Mouse (Mus musculus) bone marrow, adult 2 months (tissue): ENCODE results near the gene Cd80. TPM values are rescaled to one million over a fixed set of nuclear protein-coding genes. Genes with fewer than 3 reads are reported as not detected.

Source experiments
- H3K27ac ChIP-seq: fragments of 200-500 bp; 2 replicates; pipeline ENCODE4 v1.5.1; 2012; ENCODE audit warnings: low read depth, mild to moderate bottlenecking, control low read depth, inconsistent platforms, low read length; ENCODE audit not compliant: control insufficient read depth, poor library complexity, insufficient read depth
- H3K4me1 ChIP-seq: fragments of 200-500 bp; 2 replicates; pipeline ENCODE4 v1.6.1; 2011; ENCODE audit warnings: low read length; ENCODE audit not compliant: control insufficient read depth, insufficient read depth
- H3K4me3 ChIP-seq: fragments of 200-500 bp; replicated peaks from 2 replicates; pipeline ENCODE3; 2011; ENCODE audit warnings: mild to moderate bottlenecking, low read depth, low read length, control low read depth; ENCODE audit not compliant: control insufficient read depth
- CTCF ChIP-seq: fragments of 200-500 bp; IDR thresholded peaks from 2 replicates; pipeline ENCODE4 v1.5.1; 2011; ENCODE audit warnings: low read length, control low read depth; ENCODE audit not compliant: control insufficient read depth, insufficient read depth
- POLR2A ChIP-seq: fragments of 200-500 bp; IDR thresholded peaks from 2 replicates; pipeline ENCODE4 v1.6.1; 2011; ENCODE audit warnings: low read depth, mild to moderate bottlenecking, control low read depth, low read length, borderline replicate concordance; ENCODE audit not compliant: control insufficient read depth
- WGBS: fragments of 180-500 bp; shearing (Covaris S2); methylation state at CpG from one replicate; pipeline ENCODE4 v1.1.7; 2018; 5-methylcytosine and 5-hydroxymethylcytosine counted together
- polyA plus RNA-seq: library from polyadenylated mRNA; stranded (reverse); fragments of >200 nt; gene quantifications from 2 replicates; pipeline ENCODE4 v1.2.4, GENCODE M21; 2011; ENCODE audit warnings: low replicate concordance; ENCODE audit not compliant: missing spikeins, insufficient read depth, insufficient read length

Gene Cd80
- polyA plus RNA-seq, 1 experiment = 1.6 TPM

DNA sequence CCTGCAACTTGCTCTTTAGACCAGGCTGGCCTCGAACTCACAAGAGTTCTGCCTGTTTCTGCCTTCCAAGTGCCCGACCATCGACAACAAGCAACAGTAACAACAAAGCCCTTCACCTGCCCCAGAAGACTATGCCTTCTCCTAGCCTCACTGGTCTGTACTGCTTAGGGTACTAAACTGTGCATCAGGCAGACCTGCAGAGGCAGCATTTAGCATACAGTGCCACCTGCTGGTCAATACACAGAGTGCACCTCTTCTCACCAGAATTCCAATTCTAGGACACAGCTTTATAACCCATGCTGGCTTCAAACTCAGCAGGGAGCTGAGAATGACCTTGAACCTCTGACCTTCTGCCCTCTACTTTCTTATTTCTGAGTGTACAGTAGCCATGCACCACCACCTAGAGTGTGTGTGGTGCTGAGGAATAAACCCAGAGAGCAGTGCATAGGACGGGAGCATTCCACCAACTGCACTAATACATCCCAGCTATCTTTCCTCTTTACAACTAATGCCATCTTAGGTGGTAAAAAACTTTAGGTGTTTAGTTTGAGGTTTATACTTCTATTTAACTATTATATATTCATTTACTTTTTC, 50.8 kb downstream of the Cd80 start:
- 63% methylated on average over 4 of the region's 4 CpGs for WGBS
- TF ChIP-seq CTCF (peak; percentile 88), POLR2A (no peak)
- H3K4me3 ChIP-seq = no peak overlapping the region
- no peak overlapping the region for H3K27ac ChIP-seq
- no peaks in the 10 kb centered on the region for H3K4me1 ChIP-seq

DNA sequence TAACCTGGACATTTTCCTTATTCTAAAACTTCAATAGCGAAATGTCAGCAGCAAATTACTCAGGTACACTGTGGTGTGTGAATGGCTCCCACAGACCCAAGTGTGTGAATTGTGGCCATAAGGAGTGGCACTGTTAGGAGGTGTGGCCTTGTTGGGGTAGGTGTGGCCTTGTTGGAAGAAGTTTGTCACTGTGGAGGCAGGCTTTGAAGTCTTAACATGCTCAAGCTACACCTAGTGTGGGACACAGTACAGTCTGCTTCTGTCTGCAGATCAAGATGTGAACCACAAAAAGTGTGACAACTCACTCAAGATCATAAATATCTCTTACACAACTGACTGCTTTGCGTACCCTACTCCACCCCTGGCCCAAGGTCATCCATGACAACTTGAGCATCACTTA, 55.5 kb downstream of the Cd80 start:
- no peaks in the 10 kb centered on the region for H3K4me1 ChIP-seq
- no peak overlapping the region for H3K4me3 ChIP-seq
- H3K27ac ChIP-seq = no peak overlapping the region
- 94% methylated on average over 2 of the region's 2 CpGs for WGBS
- TF ChIP-seq CTCF = no peak
- no peak for TF ChIP-seq POLR2A

DNA sequence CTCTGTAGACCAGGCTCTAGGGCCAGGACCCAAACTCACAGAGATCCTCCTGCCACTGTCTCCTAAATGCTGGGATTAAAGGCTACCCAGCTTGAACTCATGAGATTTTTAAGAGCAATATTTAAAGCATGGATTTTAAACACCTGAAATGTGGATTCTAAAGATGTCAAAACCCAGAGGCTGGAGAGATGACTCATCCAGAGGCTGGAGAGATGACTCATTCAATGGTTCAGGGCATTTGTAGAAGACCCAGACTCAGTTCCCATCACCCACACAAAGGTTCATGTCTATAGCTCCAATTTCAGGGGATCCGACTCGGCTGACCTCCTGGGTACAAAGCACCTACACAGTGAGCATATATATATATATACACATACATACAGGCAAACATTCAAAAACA, 63.8 kb downstream of the Cd80 start:
- WGBS = 97% methylated on average over 2 of the region's 2 CpGs

DNA sequence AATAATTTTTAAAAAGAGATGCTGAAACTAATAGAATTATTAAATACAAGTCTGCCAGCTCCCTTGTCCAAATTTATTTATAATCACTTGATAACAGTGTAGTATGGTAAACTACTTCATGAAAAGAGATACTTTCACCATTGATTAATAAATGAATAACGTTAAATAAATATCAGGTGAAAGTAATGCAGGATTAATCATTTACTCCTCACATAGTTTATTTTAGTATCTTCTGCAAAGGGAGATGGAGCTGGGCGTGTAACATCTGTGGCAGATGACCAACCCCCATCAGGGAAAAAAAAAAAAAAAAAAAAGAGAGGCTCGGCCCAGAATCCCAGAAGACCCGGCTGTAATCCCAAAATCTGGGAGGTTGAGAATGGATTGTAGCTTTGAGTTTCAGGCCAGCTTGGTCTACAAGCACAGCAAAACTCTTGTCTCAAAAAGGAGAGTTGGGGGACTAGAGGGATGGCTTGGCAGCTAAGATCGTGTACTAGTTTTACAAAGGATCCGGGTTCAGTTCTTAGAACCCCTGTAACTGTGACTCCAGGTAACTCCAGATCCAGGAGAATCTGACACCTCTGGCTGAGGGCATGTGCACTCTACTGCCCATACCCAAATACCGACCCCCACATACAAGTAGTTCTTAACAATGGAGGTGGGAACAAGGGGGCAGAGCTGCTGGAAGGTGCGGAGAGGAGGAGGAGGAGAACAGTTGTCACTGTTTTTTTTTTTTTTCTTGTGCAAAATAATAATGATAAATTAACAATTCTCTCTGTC, 66.0 kb downstream of the Cd80 start:
- no peak overlapping the region for H3K27ac ChIP-seq
- no peaks in the 10 kb centered on the region; the same call in 1 of the 2 replicates for H3K4me1 ChIP-seq
- peak overlapping the region; percentile 39 for H3K4me3 ChIP-seq
- WGBS = 45% methylated on average over 8 of the region's 8 CpGs
- TF ChIP-seq CTCF = no peak

More for the DNA sequence above, 63.8 kb downstream of the Cd80 start:
- Histone ChIP-seq H3K4me1 (no peaks in the 10 kb centered on the region; the same call in 1 of the 2 replicates), H3K4me3 (no peak overlapping the region), H3K27ac (no peak overlapping the region)
- TF ChIP-seq POLR2A (no peak), CTCF (no peak)

DNA sequence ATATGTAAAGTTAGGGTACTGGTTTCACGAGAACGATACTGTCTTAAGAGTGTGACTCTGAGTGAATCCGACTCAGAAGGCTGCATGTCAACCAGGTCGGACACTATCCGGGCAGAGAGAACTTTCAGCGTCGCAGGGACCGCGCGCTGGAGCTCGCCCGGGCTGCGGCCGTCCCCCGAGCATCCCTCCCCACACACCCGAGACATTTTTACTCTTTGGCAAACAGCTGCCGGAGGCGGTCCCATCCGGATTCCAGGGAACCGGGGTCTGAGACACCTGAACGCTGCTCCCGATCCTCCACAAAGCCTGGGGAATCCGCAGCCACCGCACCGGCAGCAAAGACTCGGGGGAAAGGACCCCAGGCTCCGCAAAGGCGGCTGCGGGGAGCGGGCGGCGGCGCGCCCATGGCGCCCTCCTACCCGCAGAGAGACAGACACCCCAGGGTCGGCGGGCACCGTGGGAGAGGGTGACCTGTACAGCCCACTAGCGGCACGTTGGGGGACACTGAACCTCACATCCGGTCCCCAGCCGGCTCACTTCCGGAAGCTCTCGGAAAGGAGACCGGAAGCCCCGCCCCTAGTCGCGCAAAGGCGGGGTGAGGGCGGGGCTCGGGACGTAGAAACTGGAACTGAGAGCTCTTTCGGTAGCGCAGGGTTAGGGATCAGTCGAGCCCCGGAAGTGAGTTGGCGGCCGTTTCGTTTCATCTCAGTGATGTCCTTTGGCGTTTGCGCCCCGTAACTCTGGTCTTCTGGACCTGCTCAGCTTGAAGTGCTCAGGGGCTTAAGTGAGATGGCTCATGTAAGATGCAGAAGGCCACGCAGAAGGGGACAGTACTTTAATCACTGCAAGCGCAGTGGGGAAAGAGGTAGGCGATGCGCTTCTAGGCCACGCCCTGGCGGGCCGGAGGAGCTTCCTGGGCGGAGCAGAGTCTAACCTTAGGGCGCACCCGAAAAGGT, 67.0 kb downstream of the Cd80 start, which contains the start of gene Timmdc1:
Gene Timmdc1, minus strand, starts transcription at position 535 of the 956 bp plus-strand sequence.
- under 1% methylated on average over 73 of the region's 73 CpGs for WGBS
- peak within 1 kb of the TSS; percentile 98 for H3K4me3 ChIP-seq
- H3K4me1 ChIP-seq = no peaks in the 10 kb centered on the region; the same call in 1 of the 2 replicates
- H3K27ac ChIP-seq = peak within 1 kb of the TSS; percentile 98
- TF ChIP-seq POLR2A (peak; percentile 25; the same call in 1 of the 2 replicates), CTCF (no peak; the same call in 1 of the 2 replicates)

DNA sequence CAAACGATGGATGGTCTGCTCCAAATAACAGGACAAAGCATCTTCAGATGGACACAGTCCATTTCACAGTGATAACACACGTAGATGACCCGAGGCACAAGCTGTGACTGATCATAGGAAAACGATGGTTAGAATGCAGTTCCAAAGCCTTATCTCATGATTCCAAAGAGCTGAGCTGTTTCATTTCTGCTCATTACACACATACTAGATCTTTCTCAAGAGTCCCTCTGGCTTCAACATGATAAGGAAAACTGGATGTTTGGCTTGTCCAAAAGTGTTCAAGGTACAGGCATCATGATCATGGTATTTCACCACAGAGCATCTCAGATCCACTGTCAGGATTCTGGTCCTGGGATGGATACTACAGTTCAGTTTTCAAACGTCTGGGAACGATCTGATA, 70.9 kb downstream of the Cd80 start:
- TF ChIP-seq CTCF (no peak), POLR2A (no peak)
- H3K4me1 ChIP-seq = no peaks in the 10 kb centered on the region; the same call in 1 of the 2 replicates
- H3K4me3 ChIP-seq = no peak overlapping the region
- H3K27ac ChIP-seq = no peak overlapping the region
- 78% methylated on average over 6 of the region's 6 CpGs for WGBS

DNA sequence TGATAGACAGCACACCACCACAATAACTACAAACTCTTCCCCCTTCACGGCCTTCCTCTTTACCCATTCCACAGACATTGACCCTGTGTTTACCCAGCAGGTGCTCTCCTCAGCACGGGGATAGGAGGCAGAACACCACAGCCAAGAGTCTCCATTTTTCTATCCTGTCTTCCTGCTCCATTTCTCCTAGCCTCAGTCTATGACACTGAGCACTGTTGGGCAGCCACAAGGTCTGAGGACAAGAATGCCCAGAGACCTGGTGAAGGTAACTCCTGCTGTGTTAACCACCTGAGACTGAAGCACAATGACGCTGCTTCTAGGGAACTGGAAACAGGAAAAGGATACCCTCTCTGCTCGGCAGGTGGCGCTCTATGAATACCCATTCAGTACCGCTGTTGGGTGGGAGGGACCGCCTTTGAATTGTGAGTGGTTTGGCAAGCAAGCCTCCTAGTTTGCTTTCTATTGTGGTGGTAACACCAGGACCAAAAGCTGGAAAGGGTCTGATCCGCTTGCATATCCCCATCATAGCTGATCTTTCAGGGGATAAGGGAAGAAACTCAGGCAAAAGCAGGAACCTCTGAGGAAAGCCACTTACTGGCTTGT, 81.3 kb downstream of the Cd80 start:
- no peaks in the 10 kb centered on the region for H3K4me1 ChIP-seq
- H3K27ac ChIP-seq = no peak overlapping the region
- 38% methylated on average over 8 of the region's 8 CpGs for WGBS
- TF ChIP-seq CTCF (peak; percentile 87), POLR2A (no peak)
- H3K4me3 ChIP-seq = no peak overlapping the region
